Mouse (Mus musculus): ENCODE data around the gene Tk1. TPM values are rescaled to one million over a fixed set of nuclear protein-coding genes. Genes with fewer than 3 reads are reported as not detected.
"Not testable (repeated sequence)": the region's sequence is repeated elsewhere in the genome, so short reads cannot be mapped to it uniquely, and the experiment has no call there.

The Tk1 gene
- polyA plus RNA-seq, 1 experiment = 9.8 TPM

DNA sequence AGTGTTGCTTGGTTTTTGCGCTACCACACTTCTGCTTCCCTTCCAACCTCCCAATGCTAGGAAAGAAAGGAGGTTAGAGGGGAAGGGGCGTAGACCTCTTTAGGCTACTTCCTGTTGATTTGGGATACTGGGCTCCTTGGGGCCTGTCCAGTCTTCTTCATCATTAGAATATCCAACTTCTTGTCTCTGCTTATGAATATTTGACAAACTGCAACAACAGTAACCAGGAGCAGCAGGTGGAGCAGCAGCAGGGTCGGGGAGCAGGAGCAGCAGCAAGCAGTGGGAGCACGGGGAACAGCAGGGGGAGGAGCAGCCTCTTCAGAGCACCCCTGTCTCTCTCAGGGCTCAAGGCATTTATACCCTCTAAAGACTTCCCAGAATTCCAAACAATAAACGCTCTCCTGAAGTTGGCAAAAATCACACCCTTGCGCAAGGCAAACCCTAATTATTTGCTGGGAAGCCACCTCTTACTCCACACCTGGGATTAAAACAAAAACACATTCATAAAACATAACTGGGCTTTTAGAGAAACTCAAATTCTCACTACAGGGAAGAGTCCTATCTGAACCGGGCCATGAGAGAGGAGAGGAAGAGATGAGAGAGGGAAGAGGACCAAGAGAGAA lies 21.8 kb upstream of the Tk1 start:
- DNase-seq (ENCODE audit: low read depth) = no peak

DNA sequence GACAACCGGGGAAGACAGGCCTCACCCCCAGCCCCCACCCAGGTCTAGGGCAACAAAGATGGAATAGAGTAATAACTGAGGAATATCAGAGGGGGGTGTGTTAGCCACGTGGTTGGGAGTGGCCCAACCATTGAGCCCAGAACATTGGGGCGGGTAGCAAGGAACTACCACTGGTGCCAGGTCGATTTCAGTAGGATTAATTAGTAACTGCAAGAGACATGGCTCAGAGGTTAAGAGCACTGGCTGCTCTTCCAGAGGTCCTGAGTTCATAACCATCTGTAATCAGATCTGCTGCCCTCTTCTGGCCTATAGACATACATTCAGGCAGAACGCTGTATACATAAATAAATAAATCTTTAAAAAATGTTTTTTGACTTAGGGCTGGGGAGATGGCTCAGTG lies 20.7 kb upstream of the Tk1 start:
- DNase-seq (ENCODE audit: low read depth) = no peak

DNA sequence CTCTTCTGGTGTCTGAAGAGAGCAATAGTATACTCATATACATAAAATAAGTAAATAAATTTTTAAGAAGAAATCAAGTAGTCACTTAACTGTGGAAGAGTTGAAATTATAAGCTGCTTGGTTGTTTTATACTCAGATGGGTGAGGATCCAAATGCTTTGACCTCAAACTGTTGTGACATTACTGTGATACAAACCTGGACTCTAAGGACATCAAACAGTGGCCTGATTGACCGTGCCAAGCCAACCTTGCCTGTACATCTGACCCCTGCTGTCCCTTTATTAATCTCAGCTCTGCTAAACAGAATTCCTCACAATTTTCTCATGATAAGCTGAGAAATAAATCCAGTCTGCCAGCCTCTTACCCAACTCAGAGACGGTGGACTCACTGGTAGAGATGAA lies 19.8 kb upstream of the Tk1 start:
- DNase-seq (ENCODE audit: low read depth) = no peak

DNA sequence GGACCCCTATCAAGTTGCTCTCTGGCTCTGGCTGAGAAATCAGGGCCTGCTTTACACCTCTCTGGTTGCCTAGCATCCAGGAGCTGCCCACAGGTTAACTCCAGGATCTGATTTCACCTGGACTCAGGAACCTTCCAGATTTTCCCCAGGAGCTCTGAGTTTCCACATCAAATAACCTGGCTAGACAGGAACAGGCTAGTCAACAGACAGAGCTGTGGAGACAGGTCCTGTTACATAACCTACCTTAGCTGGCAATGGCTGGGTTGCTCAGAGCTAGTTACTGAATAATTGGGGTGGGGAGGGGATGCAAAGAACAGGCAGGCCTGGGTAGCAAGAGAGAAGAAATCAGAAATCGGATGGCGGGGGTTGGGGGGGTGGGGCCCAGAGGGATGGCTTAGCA lies 19.1 kb upstream of the Tk1 start:
- peak; percentile 95 for DNase-seq (ENCODE audit: low read depth)

DNA sequence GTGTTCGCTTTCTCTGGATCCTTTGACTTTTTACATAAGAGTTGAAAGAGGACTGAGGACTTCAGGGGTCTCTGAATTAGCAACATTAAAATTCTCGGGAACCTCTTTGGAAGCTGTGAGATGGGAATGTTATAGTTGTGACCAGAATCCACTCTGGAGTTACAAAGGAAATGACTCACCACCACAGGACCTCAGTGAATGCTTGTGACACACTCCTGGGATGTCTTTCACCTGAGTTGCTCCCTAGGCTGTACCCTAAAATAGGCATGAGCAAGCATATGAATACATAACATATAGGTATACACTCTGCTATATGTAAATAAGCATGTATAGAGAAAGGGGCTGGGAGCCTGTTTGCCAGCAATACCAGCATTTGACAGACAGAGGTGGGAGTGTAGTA lies 17.5 kb upstream of the Tk1 start:
- DNase-seq (ENCODE audit: low read depth) = no peak

DNA sequence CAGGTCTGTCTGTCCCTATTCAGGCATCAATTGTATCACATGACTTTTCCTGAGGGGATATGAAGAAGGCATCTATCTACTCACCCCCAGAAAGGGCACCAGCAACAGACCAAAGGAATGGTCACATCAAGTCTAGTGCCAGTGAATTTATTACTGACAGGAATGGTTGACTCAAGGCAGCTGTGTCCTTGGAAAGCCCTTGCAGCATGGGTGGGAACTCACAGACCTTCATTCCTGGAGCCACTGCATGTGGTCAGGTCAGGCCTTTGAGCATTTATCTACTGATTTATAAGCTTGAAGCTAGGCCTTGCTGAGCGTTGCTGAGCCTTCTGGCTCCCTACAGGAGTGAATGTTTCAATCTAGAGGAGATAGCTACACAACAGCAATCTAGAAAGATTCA lies 15.0 kb upstream of the Tk1 start:
- DNase-seq (ENCODE audit: low read depth) = no peak

DNA sequence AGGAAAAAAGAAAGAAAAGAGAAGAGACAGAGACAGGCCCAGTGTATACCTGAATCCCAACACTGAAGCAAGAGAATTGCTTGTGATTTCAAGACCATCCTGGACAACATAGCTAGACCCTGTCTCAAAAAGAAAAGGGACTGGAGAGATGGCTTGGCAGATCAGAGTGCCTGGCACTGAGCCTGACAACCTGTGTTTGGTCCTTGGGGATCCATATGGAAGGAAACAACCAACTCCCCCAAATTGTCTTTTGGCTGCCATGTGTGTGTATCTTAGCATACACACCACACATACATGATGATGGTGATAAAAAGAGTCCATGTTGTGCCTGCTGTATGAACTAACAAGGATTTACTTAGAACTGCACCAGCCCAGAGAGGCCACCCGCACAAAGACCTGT lies 13.1 kb upstream of the Tk1 start:
- no peak for DNase-seq (ENCODE audit: low read depth)

DNA sequence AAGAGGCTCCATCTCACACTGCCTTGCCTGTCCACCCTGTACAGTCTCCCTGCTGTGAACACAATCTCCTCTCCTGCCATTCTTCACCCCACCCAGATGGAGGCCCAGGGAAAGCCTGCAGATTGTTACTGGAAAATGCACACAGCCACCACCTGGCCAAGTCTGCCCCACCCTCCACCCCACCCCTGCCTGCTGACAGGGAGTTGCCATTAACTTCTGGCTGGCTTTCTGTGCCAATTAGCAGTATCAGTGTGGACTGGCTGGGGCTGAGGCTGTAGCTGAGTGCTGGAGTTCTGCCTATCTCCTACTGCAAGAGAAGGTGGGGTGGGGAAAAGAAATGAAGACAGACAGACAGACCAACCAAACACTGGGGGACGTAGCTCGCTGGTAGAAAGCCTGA lies 12.7 kb upstream of the Tk1 start:
- DNase-seq (ENCODE audit: low read depth) = no peak

DNA sequence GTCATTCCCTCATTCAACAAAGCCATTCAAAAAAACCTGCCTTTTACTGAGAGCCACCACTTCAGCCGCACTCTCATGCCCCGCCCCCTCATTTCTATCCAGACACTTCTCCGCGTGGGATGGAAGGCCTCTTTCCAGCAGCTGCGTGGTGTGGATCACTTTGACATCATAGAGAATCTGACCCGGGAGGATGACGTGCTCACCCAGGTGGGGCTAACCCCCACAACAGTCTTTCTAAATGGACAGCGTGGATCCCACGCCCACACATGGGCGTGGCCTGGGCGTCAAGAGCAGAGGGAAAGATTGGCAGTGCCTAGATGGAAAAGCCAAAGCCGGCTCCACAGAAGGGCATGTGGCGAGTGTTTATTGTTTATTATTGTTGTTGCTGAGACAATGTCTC lies 10.4 kb upstream of the Tk1 start:
- DNase-seq (ENCODE audit: low read depth) = no peak

DNA sequence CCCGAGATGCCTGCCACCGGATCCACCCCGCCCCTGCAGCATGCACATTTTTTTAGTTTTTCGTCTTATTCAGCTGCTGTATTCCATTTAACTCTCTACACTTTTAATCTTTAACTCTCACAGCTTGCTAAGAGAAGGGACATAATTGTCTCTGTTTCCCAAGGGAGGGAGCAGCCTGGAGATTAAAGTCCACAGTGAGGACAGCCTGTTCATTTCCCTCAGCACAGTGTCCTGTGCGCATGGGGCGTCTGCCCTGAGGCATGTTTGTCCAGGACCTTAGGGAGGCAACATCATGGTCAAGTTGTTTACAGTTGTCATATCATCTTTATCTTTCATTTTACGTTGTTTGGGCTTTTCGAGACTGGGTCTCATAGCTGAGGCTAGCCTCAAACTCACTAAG lies 8.2 kb upstream of the Tk1 start:
- DNase-seq (ENCODE audit: low read depth) = no peak

DNA sequence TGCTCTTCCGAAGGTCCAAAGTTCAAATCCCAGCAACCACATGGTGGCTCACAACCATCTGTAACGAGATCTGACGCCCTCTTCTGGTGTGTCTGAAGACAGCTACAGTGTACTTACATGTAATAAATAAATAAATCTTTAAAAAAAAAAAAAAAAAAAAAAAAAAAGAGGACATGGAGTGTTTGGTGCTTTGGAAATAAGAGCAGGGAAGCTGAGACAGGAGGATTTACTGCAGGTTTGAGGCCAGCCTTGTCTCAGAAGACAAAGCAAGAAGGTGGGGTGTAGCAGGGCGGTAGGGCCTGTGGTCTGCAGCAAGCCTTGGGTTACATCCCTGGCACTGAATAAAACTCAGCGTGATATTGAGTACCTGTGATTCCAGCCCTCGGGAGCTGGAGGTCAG lies 7.6 kb upstream of the Tk1 start:
- not testable (repeated sequence) for DNase-seq (ENCODE audit: low read depth)

DNA sequence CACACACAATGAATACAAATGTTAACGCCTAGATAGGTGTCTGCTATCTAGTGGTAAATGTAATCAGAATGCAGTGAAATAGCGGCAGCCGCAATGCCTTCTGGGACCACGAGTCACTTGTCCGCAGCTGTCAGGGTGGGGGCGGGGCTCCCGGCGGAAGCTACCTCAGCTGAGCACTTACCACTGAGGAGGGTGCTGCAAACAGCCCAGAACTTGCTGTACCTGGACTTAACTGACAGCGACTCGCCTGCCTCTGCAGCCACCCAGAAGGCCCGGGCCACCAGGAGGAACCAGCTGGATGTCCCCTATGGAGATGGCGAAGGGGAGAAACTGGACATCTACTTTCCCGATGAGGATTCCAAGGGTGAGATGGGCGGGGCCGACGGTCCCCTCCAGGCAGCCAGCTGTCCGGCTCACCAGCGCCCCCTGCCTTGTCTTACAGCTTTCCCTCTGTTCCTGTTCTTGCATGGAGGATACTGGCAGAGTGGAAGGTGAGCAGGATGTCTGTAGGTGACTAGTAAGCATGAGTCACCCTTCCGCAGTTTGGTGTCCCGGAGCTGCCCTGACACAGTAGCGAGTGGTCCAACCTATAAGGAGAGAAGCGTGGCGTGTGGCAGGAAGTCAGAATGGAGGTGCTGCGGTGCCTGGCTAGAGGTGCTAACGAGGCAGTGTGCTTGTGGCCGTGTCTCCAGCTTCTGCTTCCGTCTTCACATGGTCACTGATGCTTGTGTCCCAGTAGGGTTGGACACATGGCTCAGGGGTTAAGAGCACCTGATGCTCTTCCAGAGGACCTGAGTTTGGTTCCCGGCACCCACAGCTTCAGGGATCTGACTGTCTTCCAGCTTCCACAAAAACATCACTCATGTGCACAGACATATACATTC lies 6.4 kb upstream of the Tk1 start:
- DNase-seq (ENCODE audit: low read depth) = no peak

DNA sequence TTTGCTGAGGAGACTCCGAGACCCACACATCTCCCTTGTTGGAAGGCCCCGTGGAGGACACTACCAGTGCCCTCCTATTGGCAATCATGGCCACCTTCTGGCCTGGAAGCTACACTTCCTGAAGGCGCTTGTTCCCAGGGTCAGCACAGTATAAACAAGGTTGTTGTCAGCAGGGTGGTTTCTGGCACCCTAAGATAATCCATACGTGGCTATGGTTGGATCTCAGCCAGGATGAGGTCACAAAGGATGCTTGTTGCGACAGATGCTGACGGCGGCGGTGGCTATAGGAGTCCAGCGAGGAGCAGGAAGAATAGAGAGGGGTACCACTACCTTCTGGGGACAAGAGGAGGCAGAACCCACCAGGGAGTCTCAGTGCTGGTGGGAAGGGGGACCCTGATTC lies 4.5 kb upstream of the Tk1 start:
- DNase-seq (ENCODE audit: low read depth) = no peak

DNA sequence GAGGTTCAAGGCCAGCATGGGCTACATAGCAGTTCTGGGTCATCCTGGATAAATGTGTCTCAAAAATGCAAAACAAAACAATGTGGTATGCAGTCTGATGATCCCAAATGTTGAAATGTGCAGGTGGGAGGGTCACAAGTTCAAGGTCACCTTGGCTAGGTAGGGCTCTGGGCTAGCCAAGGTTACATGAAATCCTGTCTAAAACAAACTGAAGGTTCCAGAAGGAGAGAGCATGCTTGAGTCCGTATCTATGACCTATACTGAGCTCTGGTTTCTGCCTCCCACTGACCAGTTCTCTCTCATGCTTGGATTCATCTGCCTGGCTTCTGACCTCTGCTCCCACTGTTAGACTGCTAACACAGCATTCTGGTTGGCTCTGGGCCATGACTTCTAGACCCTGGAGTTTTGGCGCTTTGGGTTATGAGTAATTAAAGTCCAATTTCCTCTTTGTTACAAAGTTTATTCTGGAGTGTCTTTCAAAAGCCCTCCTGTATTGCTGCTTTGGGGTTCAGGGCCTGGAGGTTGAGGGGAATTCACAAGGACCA lies 3.9 kb upstream of the Tk1 start:
- no peak for DNase-seq (ENCODE audit: low read depth)

DNA sequence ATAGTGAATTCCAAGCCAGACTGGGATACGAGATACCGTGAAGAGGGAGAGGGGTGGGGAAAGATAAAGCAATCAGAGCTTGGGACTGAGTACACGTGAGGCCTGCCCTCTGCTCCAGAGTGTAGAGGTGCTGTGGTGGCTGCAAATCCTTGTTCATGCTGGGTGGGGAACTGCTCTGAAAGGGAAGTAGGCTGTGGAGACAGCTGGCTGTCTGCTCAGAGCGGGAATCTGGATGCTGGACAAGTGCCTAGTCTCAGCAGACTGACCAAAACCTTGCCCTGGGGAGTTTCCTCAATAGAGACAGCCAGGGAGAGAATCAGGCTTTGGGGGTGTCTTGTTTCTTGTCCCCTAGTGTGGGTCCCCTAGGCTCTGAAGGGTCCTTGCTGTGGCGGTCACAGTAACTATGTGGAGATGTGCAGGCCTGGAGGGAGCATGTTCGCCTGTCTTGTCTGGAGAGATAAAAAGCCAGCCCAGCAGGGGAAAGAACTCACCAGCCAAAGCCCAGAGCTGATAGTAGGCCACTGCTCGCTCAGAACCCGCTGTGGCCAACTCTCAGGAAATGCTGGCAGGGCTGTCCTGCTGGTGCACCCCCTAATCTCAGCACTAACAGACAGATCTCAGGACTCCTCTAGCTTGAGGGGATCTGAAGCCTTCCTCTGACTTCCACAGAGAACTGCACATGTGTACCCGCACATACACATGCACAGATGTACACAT lies 3.2 kb upstream of the Tk1 start:
- no peak for DNase-seq (ENCODE audit: low read depth)

DNA sequence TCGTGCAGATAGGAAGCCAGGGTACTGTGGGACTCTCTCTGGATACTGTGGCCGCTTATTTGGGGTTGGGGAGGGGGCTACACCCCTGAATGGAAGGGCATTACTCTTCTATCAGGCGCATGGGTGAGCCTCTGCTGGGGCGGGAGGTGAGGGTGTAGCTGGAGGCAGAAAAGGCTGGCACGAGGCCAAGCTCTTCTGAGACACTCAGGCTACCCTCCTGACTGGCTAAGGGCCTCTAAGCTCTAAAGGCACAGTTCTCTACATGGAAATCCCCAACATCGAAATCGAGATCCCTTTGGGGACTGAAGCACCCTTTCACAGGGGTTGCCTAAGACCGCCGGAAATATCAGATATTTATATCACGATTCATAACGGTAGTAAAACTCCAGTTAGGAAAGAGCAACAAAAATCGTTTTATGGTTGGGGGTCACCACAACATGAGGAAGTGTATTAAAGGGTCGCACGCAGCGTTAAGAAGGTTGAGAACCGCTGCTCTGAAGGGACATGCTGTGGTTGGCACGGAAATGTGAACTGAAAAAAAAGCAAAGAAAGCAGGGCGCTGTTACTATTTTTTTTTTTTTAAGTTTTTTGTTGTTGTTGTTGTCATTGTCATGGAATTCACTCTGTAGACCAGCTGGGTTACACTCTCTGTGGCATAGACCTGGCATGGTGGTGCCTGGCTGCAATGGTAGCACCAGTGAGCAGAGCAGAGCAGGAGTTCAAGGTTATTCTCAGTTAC lies 2.4 kb upstream of the Tk1 start:
- no peak for DNase-seq (ENCODE audit: low read depth)

DNA sequence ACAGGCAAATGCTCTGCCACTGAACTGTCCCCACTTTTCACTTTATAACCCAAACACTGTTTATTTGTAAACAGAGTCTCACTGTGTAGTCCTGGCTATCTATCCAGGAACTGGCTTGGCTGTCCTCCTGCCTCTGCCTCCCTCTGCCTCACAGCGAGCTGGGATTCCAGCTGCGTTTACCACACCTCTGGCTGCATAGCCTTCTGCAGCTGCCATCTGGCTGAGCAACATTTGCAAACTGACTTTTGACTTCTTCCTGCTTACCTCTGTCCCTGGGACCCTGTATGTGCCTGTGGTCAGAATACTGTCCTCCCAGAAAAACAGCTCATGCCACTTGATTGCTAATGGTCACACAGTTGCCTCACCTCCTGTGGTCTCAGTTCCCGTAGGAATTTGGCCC lies 1.5 kb upstream of the Tk1 start:
- no peak for DNase-seq (ENCODE audit: low read depth)

DNA sequence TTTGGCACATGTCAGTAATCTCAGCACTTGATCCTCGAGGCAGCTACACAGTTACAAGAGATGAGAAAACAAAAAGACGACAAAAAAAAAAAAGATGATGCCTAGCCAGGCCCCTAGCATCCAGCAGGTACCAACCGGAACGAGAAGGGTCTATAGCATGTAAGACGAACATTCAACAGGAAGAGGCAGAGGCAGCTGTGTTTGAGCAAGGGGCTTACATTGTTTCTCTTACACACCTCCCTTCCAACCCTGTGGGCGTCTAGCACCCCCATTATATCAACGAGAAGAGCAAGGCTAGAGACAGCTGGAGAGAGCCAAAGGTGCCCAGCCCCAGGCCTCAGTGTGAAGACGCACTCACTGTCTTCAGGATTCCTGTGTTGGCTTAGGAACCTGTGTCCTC lies 1.0 kb upstream of the Tk1 start:
- DNase-seq (ENCODE audit: low read depth) = no peak

DNA sequence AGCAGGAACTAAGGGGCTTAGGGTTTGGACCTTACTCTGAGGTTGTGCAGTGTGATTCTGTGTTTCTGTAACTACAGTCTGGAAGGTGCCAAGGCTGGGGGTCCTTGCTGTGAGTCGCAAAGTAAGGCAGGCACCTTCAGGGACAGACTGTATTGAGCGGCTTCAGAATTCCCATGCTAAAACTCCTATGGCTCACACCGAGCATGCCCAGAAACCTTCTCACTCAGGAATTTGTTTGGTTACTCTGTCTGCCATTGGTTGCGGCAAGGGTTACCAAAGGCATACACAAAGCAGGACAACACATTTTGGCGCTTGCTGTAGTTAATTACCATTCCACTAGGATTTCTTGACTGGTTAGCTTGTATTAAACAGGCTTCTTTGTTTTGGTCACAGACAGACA lies 272 bp upstream of the Tk1 start:
- DNase-seq (ENCODE audit: low read depth) = no peak

DNA sequence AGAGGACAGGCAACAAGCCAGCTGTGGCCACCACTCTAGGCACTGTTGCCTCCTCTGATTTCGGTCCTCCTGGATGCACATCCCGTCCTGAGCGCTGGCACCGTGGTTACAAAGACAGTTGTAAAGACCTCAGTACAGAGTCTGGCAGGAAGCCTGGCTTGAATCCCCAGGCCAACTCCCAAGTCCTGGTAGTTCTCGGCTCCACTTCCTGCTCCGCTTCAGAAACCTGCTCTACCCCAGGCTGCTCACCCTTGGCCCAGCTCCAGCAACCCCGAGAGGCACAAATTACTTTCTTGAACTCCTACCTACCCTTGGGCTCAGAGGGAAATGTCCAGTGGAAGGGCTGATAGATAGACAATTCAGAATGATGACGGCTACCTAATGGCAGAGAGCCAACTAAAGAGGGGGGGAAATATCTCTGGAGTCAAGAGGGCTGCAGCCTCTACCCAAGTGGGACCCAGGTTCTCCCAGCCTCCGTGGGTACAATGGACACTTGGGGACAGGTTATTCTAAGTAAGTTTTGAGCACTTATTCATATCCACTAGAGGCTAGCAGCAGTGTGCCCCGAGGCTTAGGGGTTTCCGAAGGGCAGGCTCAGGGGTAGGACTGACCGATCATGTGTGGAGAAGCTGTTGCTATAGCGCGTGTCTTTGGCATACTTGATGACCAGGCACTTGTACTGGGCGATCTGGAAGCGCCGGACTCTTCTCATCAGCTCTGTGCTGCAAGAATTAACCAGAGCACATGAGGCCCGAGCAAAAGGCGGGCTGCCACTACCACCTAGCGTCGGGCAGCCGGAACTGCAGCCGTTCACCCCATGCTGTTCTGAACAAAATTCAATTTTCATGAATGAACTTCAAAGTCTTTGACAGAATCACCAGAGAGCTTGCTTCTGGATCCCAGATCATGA lies 1.6 kb downstream of the Tk1 start:
- DNase-seq (ENCODE audit: low read depth) = no peak

DNA sequence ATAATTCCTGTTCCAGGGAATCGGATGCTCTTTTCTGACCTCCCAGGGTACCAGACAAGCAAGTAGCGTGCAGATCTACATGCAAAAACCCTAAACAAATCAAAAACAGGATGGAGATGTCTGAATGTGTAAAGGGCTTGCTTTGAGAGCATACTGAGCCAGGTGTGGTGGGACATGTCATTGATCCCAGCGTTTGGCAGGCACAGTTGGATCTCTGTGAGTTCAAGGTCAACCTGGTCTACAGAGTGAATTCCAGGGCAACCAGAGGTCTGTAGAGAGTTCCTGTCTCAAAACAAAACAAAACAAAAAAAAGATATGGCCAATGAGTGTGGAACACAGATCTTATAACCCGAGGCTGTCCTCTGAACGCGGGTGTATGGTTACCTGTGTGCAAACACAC lies 2.5 kb downstream of the Tk1 start:
- no peak for DNase-seq (ENCODE audit: low read depth)

Measured in gonadal fat pad, adult 2 months (tissue).